Mouse (Mus musculus): Measurements from ENCODE around the gene Epas1. TPM values are rescaled to one million over a fixed set of nuclear protein-coding genes. Genes with fewer than 3 reads are reported as not detected.

Epas1 gene
- total RNA-seq (2023): 1 to 10 TPM in 1 of 2 experiments, under 1 TPM in 1; 0.64 to 1.8 TPM

GRCm38 (mm10) chr17:86753130-86753821 lies at the start of gene Epas1:
Gene Epas1, plus strand, starts transcription at chr17:86753700.

Other genes with a start within 250 kb of the Epas1 start
- gene Gm10309, start 248.5 kb upstream of the Epas1 start, total RNA-seq (2023): not detected
- not detected for gene Tmem247, start 163.6 kb downstream of the Epas1 start, total RNA-seq (2023)
- gene Atp6v1e2, start 194.2 kb downstream of the Epas1 start, total RNA-seq (2023): not detected
- 1 to 10 TPM; 8.5 to 9.5 TPM for gene Rhoq, start 209.4 kb downstream of the Epas1 start, total RNA-seq (2023)

All from neutrophil, adult 59 days (primary cell).